Mouse (Mus musculus) embryonic facial prominence, embryonic 12.5 days (tissue): ENCODE data around the gene Tmem86b. TPM values are rescaled to one million over a fixed set of nuclear protein-coding genes. Genes with fewer than 3 reads are reported as not detected.

ENCODE experiments used
- microRNA-seq: library from miRNA; unstranded; fragments of <30 nt; microRNA quantifications from one replicate; pipeline ENCODE4, GENCODE M21; 2017
- polyA plus RNA-seq: library from polyadenylated mRNA; unstranded; fragments of >200 nt; fragmentation: Nextera tagmentation; extraction: Ambion mirVana; gene quantifications from 2 replicates; pipeline ENCODE4 v1.2.1, GENCODE M21; 2016

Gene Tmem86b
- polyA plus RNA-seq, 1 experiment from 2014 or later: 1.9 TPM

Small RNAs within 50 kb of the gene (microRNA-seq; reads per million reads assigned to microRNA genes)
- gene Gm23577: not detected

Other genes starting within 250 kb of the Tmem86b start
- 0.23 and 0.46 TPM in 2 replicates for gene Gp6, start 233.7 kb downstream of the Tmem86b start, polyA plus RNA-seq
- 25.9 and 29.1 TPM in 2 replicates for gene Rdh13, start 185.8 kb downstream of the Tmem86b start, polyA plus RNA-seq
- 7.2 and 7.3 TPM in 2 replicates for gene Eps8l1, start 170.7 kb downstream of the Tmem86b start, polyA plus RNA-seq
- gene Ppp1r12c, start 129.7 kb downstream of the Tmem86b start, polyA plus RNA-seq: 65.6 and 68.1 TPM in 2 replicates
- 114 and 135 TPM in 2 replicates for gene Tnnt1, start 115.0 kb downstream of the Tmem86b start, polyA plus RNA-seq
- gene Tnni3, start 107.2 kb downstream of the Tmem86b start, polyA plus RNA-seq: 4.4 and 4.6 TPM in 2 replicates
- 2.2 and 2.9 TPM in 2 replicates for gene Dnaaf3, start 99.0 kb downstream of the Tmem86b start, polyA plus RNA-seq
- 5.9 and 8.8 TPM in 2 replicates for gene Syt5, start 83.9 kb downstream of the Tmem86b start, polyA plus RNA-seq
- not detected in 2 replicates for gene Ptprh, start 27.4 kb downstream of the Tmem86b start, polyA plus RNA-seq
- 10.6 and 11.7 TPM in 2 replicates for gene Ppp6r1, start 27.6 kb upstream of the Tmem86b start, polyA plus RNA-seq
- gene Hspbp1, start 53.6 kb upstream of the Tmem86b start, polyA plus RNA-seq: 103 and 107 TPM in 2 replicates
- gene Brsk1, start 59.2 kb upstream of the Tmem86b start, polyA plus RNA-seq: 2.8 and 3.6 TPM in 2 replicates
- 0.33 TPM in 1 of 2 replicates, not detected in the other for gene Tmem150b, start 93.8 kb upstream of the Tmem86b start, polyA plus RNA-seq
- 71.1 and 77.3 TPM in 2 replicates for gene Kmt5c, start 108.7 kb upstream of the Tmem86b start, polyA plus RNA-seq
- 66.1 and 67.8 TPM in 2 replicates for gene Cox6b2, start 121.7 kb upstream of the Tmem86b start, polyA plus RNA-seq
- not detected in 2 replicates for gene Fam71e2, start 139.9 kb upstream of the Tmem86b start, polyA plus RNA-seq
- 0.10 TPM in 1 of 2 replicates, not detected in the other for gene Il11, start 151.4 kb upstream of the Tmem86b start, polyA plus RNA-seq
- not detected in 2 replicates for gene Tmem190, start 151.5 kb upstream of the Tmem86b start, polyA plus RNA-seq
- gene Tmem238, start 158.2 kb upstream of the Tmem86b start, polyA plus RNA-seq: 5.8 and 6.2 TPM in 2 replicates
- gene Rpl28, start 161.5 kb upstream of the Tmem86b start, polyA plus RNA-seq: 388 and 404 TPM in 2 replicates
- gene Ube2s, start 181.2 kb upstream of the Tmem86b start, polyA plus RNA-seq: 422 and 452 TPM in 2 replicates
- gene Shisa7, start 213.3 kb upstream of the Tmem86b start, polyA plus RNA-seq: 0.48 and 0.52 TPM in 2 replicates
- gene Isoc2b, start 238.8 kb upstream of the Tmem86b start, polyA plus RNA-seq: 4.1 and 4.4 TPM in 2 replicates
- gene Isoc2a, start 245.7 kb upstream of the Tmem86b start, polyA plus RNA-seq: 0.74 and 0.93 TPM in 2 replicates